Mouse (Mus musculus): ENCODE measurements around the gene Maip1.
A peak's percentile ranks its signal among the peaks of the same experiment; 100 is the strongest.

Gene Maip1

DNA sequence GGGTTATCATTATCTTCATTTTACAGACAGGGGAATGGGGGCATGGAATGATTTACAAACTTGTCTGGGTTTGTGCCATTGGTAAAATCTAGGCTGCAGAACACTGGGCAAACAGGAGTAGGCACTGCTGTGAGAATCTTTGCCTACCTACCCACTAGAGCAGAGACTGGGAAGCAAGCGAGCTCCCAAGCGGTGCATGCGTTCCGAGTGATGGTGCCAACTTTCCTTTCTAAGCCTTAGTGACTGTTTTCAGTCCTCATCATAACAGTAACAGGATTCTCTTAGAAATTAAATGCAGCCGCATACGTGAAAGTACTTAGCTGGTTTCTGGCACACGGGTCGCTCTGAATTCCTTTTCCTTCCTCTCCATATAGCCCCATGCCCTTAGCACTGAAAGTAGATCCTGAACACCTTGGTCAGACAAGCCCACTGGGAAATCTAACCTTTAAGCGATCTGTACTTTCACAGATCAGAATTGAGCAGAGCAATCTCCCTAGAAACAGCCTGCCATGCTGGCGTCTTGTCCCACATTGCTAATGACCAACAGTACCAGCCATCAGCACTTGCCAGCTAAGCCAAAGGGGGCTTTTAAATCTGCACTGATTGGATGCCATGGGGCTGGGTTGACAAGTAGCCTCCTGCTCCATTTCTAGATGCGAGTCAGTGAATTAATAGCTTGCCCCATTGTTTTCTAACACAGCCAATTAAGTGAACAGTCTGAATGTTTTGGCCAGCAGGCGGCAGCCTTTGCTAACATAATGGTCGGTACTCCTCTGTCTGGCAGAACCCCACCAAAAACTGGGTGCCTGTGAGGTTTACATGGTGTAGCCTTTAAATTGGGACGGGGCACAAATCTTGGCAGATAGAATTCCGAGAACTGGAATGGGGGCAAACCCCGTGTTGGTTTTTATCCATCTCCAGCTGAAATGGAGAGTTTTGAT, 22.5 kb downstream of the Maip1 start:
- peak; percentile 77 to 88 for DNase-seq (ENCODE audit: low spot score in 2 of 2)

DNA sequence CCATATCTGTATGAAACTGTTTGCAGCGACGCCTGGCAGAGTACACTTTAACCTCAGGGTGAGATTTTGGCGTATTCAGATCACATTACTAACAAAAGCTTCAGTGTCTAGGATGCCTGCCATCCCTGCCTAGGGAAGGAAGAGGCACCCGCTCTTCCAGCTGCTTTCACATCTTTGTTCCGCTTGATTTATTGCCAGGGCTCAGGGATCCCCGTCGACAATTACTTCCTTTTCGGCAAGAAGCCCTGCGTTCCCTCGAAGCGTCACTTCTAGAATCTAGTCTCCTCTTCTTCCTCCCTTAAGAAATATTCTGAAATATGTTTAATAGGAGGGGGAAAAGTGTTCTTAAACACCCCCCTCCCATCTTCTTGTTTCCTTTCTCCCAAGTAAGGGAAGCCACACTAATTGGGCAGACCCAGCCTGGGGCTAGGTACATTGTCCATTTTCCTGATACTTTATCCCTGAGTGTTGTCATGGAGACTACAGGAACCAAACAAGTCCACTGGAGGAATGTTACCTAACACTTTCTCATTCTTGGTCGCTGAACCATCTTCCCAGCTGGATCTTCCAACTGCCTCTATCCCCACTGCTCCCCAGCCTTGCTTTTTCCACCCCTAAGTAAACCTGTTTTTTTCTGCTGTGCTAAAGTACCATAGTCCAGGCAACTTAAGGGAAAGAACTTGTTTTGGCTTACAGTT, 23.8 kb downstream of the Maip1 start:
- no peak for DNase-seq (ENCODE audit: low spot score in 2 of 2)

GRCm38 (mm10) chr1:57433141-57433540, 27.0 kb downstream of the Maip1 start:
- DNase-seq (ENCODE audit: low spot score in 2 of 2): no peak

DNA sequence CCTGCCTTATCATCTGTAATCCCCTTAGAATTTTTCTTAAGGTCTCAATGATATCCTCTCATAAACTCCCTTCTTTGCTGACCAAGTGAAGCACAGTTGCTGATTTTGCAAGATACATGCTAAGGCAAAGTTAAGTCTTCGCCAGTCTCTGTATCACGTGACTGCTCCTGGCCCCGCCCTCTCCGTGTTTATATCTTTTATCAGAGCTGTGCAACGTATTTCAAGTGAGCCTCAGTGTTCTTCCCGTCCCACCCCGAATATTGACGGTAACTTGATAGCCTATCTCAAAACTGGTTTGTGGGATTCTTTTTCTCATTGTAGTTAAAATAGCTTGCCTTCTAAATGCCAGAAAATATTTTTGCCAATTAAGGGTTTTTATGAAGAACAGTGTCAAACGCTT, 30.3 kb downstream of the Maip1 start:
- peak; percentile 50 to 68 for DNase-seq (ENCODE audit: low spot score in 2 of 2)

- DNase-seq (ENCODE audit: low spot score in 2 of 2): no peak
Measured at GRCm38 (mm10) chr1:57436954-57437353, 30.8 kb downstream of the Maip1 start.

GRCm38 (mm10) chr1:57439026-57439425, 32.9 kb downstream of the Maip1 start:
- DNase-seq (ENCODE audit: low spot score in 2 of 2): no peak

- no peak for DNase-seq (ENCODE audit: low spot score in 2 of 2)
Measured at GRCm38 (mm10) chr1:57440771-57441170, 34.6 kb downstream of the Maip1 start.

GRCm38 (mm10) chr1:57445679-57446078, 39.6 kb downstream of the Maip1 start:
- no peak for DNase-seq (ENCODE audit: low spot score in 2 of 2)

DNA sequence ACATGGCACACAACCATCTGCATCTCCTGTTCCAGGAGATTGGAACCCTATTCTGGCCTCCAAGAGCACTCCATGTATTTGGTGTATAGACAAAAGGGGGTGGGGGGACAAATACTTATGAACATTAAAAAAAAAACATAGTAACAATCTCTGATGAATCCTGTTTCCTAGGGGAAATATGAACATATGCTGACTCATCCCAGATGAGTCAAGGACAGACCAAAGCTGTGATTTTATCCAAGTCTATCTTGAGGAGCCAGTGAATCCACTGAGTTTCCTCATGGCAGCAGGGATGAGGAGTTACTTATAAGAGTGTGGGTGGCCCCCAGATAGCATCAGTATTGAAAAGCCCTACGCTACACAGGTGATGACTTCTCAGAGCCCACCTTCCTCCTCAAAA, 44.1 kb downstream of the Maip1 start:
- no peak for DNase-seq (ENCODE audit: low spot score in 2 of 2)

GRCm38 (mm10) chr1:57460305-57460940, 54.3 kb downstream of the Maip1 start:
- DNase-seq (ENCODE audit: low spot score in 2 of 2): no peak

Data from urinary bladder, postnatal 4 days (tissue).